Mouse (Mus musculus) lung, adult 2 months (tissue): ENCODE results near the gene Slc39a8.

Source experiments
- CTCF ChIP-seq: fragments of 200-500 bp; IDR thresholded peaks from 2 replicates; pipeline ENCODE4 v1.5.1; 2011; ENCODE audit warnings: mild to moderate bottlenecking, low read length, control low read depth; ENCODE audit not compliant: insufficient read depth
- POLR2A ChIP-seq: fragments of 200-500 bp; IDR thresholded peaks from 2 replicates; pipeline ENCODE4 v1.6.1; 2011; ENCODE audit warnings: low read depth, mild to moderate bottlenecking, control low read depth, low read length, borderline replicate concordance; ENCODE audit errors: extremely low read depth

- no peak for TF ChIP-seq POLR2A
- TF ChIP-seq CTCF = 0 out of 2 replicates have a peak, but pooled peaks have one; percentile 7
Observed at GRCm38 (mm10) chr3:135886659-135887027, 61.6 kb downstream of the Slc39a8 start.
